Mouse (Mus musculus) neutrophil, adult 5-6 weeks (primary cell): ENCODE data around the gene Th. TPM values are rescaled to one million over a fixed set of nuclear protein-coding genes. Genes with fewer than 3 reads are reported as not detected.

Experiments used
- ATAC-seq: fragments of 151-379, 151-347 bp; 2 replicates; pipeline ENCODE4 v1.8.0; 2017; ENCODE audit warnings: mild to moderate bottlenecking, moderate TSS enrichment; ENCODE audit not compliant: insufficient number of reproducible peaks, poor library complexity, low FRiP score, severe bottlenecking; ENCODE audit errors: extremely low read depth
- total RNA-seq: library from RNA; stranded (forward); fragments of 200-1000 nt; gene quantifications from 2 replicates; pipeline ENCODE4 v1.2.3, GENCODE M21; 2017

Gene Th
- total RNA-seq, 1 experiment from 2014 or later, result not detected

DNA sequence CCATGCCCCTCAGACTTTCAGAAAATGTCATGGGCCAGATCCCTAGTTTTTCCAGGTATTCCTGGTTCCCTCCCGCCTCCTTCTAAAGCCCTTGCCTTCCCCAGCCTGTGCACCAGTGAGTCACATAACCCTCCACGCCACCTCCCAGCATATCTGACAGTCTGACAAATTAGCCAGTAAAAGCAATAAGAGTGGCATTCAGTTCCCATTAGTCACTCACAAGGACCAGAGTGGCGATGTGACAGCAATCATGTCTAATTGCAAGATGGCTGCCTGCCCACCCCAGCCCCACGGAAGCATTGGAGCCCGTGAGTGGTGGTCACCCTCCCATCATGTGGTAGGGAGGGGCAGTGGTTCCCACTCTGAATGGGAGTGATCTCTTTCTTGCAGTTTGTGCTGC, 25.3 kb downstream of the Th start:
- no peak for ATAC-seq

- no peak for ATAC-seq
Measured at GRCm38 (mm10) chr7:142904331-142904730, 26.6 kb downstream of the Th start.

GRCm38 (mm10) chr7:142902931-142903330, 28.0 kb downstream of the Th start:
- ATAC-seq, result no peak

DNA sequence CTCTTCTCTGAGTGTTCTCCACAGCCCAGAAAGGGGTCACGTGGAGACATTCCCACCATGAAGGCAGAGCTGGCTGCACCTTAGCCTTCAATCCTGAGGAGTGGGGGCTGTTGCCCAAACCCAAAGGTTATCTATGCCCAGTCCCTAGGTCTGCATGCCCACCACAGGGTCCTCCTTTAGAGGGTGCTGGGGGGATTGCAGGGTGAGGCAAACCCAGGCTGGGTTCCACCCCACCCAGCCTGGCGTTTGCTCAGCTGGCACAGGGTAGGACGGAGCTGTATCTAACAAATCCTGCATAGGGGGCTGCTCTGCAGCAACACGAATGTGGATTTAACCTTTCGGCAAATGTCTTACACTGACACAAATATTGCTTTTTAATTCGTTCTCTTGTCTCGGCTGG, 29.2 kb downstream of the Th start:
- no peak for ATAC-seq

DNA sequence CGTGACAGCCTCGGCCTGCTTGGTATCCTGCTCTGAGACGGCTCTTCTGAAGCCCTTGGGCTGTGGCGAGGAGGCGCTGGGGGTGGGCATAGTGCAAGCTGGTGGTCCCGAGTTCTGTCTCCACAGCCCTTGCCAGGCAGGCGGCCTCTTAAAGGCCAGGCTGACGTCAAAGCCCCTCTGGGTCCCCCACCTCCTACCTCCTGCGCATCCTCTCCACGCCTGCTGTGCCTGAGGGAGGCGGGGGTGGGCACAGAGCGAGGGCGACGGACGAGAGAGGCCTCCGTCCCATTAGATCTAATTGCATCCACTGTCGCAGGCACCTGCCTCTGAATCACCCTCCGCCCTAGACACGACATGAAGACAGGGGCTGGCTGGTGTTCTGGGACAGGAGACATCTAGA, 31.1 kb downstream of the Th start:
- no peak for ATAC-seq

- ATAC-seq, result no peak
Measured at GRCm38 (mm10) chr7:142897471-142897870, 33.5 kb downstream of the Th start.

- ATAC-seq, result no peak
Measured at GRCm38 (mm10) chr7:142895901-142896665, 34.8 kb downstream of the Th start.

- ATAC-seq, result no peak
Measured at GRCm38 (mm10) chr7:142895223-142895840, 35.6 kb downstream of the Th start.

- peak; percentile 64; the same call in 1 of the 2 replicates for ATAC-seq
Measured at GRCm38 (mm10) chr7:142894669-142895068, 36.3 kb downstream of the Th start.

GRCm38 (mm10) chr7:142893721-142894639, 36.9 kb downstream of the Th start:
- no peak; the same call in 1 of the 2 replicates for ATAC-seq

- no peak for ATAC-seq
Measured at GRCm38 (mm10) chr7:142893296-142893695, 37.6 kb downstream of the Th start.

- no peak for ATAC-seq
Measured at GRCm38 (mm10) chr7:142869419-142870163, 61.3 kb downstream of the Th start.

- ATAC-seq, result no peak
Measured at GRCm38 (mm10) chr7:142850681-142851080, 80.2 kb downstream of the Th start.

Other genes starting within 250 kb of the Th start
- not detected in 2 replicates for gene Ins2, start 187.7 kb downstream of the Th start, total RNA-seq
- gene Ascl2, start 38.1 kb upstream of the Th start, total RNA-seq, result 0.23 and 0.37 TPM in 2 replicates
- gene Tspan32, start 73.9 kb upstream of the Th start, total RNA-seq, result 124 and 132 TPM in 2 replicates
- 133 and 141 TPM in 2 replicates for gene Cd81, start 121.6 kb upstream of the Th start, total RNA-seq
- gene Tssc4, start 138.1 kb upstream of the Th start, total RNA-seq, result 11.7 and 11.9 TPM in 2 replicates
- gene Trpm5, start 163.5 kb upstream of the Th start, total RNA-seq, result not detected in 2 replicates
- gene Kcnq1, start 175.2 kb upstream of the Th start, total RNA-seq, result not detected in 2 replicates